Mouse (Mus musculus): ENCODE results near the gene Dkkl1. TPM values are rescaled to one million over a fixed set of nuclear protein-coding genes. Genes with fewer than 3 reads are reported as not detected.

Dkkl1 gene
- polyA plus RNA-seq, 1 experiment: 0.08 TPM

DNA sequence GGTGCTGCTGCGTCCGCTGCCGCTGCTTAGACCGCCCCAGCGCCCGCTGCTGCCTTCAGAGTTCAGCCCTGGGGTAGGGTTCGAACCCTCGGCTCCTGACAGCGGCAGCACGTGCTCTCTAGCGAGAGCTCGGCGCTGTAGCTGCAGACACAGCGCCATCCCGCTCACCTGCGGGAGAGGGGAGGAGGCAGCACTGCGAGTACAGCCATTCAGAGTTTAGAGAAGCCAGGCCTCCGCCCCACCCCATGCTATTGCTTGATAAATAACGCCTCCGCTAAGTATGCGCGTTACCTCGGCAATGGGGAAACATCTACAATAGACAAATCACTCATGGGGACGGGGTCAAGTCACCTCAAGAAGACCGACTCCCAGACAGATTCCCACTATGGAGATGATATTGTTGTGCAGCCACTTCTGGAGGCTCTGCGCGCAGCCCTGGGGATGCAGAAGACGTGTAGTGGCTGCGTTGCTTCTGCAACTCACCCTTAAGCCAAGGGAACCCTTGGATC, 22.4 kb upstream of the Dkkl1 start:
- no peak for TF ChIP-seq USF1 (IDR thresholded peaks at IDR 0.05; ENCODE audit: low read depth)
- no peak for TF ChIP-seq REST (IDR thresholded peaks at IDR 0.05; ENCODE audit: insufficient read depth, insufficient read length)
- no peak for TF ChIP-seq TCF12 (IDR thresholded peaks at IDR 0.05; ENCODE audit: insufficient read depth, poor library complexity, severe bottlenecking)
- TF ChIP-seq MYOD1 (IDR thresholded peaks at IDR 0.05; ENCODE audit: control insufficient read depth in 1 of 3, insufficient read length in 2 of 3, low read depth in 2 of 3): no peak
- no peak for TF ChIP-seq MYOG (IDR thresholded peaks at IDR 0.05; ENCODE audit: control insufficient read depth in 1 of 3, insufficient read depth in 1 of 3, insufficient read length in 2 of 3, low read depth in 2 of 3)
- TF ChIP-seq E2F4 (IDR thresholded peaks at IDR 0.05; ENCODE audit: insufficient read depth): no peak
- no peak for TF ChIP-seq POLR2A (IDR thresholded peaks at IDR 0.05; ENCODE audit: insufficient read length, low read depth)
- no peak overlapping the region for H3K4me3 ChIP-seq
- H3ac ChIP-seq (ENCODE audit: control insufficient read depth, insufficient read length): no peak overlapping the region
- H3K79me2 ChIP-seq (ENCODE audit: control insufficient read depth, insufficient read depth): no peaks in the 10 kb centered on the region
- H3K36me3 ChIP-seq (ENCODE audit: control insufficient read depth, insufficient read depth): peaks cover 6% of the 10 kb centered on the region
- no peak overlapping the region for H3K4me2 ChIP-seq (ENCODE audit: low read depth)
- H3K27me3 ChIP-seq (ENCODE audit: control insufficient read depth, insufficient read depth, insufficient read length): no peaks in the 10 kb centered on the region

DNA sequence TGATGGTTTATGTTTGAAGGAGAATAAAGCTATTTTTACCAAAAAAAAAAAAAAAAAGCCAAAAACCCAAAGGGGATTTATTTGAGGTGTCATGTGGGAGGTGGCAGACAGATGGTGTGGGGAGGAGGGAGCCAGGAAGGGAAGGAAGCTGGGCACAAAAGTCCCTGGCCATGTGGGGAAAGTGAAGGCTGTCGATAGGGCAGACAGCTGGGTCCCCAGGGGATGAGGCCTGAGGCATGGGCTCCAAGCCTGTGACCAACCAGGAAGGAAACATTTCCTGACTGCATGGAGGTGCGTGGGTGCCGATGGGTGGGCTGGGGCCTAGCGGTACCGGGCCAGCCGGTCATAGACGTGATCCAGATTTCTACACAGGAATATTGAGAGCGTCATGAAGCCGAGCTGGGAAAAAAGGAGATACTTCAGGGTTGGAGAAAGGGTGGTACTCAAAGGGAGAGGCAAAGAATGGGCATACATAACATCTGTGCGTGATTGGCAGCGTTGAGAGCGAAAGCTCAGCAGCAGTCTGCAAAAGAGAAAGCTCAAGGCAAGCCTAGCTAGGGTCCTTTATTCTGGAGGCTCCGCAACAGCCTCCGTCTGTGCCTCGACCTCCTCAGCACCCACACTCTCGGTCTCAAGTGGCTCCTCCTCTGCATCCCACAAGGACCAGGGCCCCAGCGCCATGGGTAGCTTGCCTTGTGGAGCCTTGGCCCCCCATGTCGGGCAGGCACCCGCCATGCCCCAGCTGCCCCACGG, 21.8 kb upstream of the Dkkl1 start:
- Histone ChIP-seq H3ac (ENCODE audit: control insufficient read depth, insufficient read length) (no peak overlapping the region), H3K36me3 (ENCODE audit: control insufficient read depth, insufficient read depth) (peaks cover 7% of the 10 kb centered on the region), H3K4me2 (ENCODE audit: low read depth) (no peak overlapping the region), H3K79me2 (ENCODE audit: control insufficient read depth, insufficient read depth) (no peaks in the 10 kb centered on the region), H3K27me3 (ENCODE audit: control insufficient read depth, insufficient read depth, insufficient read length) (no peaks in the 10 kb centered on the region), H3K4me3 (no peak overlapping the region)
- peak in 1 of 3 experiments; percentile 3 for TF ChIP-seq MYOG (IDR thresholded peaks at IDR 0.05; ENCODE audit: control insufficient read depth in 1 of 3, insufficient read depth in 1 of 3, insufficient read length in 2 of 3, low read depth in 2 of 3)
- TF ChIP-seq MYOD1 (IDR thresholded peaks at IDR 0.05; ENCODE audit: control insufficient read depth in 1 of 3, insufficient read length in 2 of 3, low read depth in 2 of 3): peak in 1 of 3 experiments; percentile 5
- no peak for TF ChIP-seq REST (IDR thresholded peaks at IDR 0.05; ENCODE audit: insufficient read depth, insufficient read length)

DNA sequence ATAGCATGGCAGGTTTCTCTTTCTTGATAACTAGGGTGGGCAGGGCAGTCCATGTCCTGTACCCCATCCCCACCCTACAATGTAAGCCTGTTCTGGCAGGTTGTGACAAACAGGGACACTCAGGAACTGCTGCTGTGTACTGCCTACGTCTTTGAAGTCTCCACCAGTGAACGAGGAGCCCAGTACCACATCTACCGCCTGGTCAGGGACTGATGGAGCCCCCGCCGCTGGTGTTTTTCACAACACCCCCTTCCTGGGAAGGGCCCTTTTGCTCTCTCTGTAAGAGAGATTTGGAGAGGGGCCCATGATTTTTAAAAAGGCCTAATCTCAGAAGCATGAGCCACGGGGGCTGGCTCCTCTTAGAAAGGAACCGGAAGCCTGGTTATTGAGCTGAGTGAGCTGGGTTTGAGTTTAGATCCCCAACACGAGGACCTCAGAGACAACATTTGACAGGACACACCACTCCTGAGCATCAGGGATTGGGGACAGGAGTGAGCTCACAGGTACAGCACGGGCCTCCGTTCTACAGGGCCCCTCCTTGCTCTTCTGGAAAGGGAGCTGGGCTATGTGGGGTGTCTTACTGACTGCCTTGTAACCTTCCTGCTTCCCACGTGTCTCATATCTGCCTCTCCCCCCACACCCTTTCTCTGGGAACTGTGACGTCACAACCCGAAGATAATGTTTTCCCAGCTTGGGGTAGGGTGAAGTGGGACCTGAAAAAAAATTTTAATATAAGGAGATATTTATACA, 20.9 kb upstream of the Dkkl1 start:
- peaks cover 13% of the 10 kb centered on the region for H3K36me3 ChIP-seq (ENCODE audit: control insufficient read depth, insufficient read depth)
- TF ChIP-seq USF1 (IDR thresholded peaks at IDR 0.05; ENCODE audit: low read depth) (no peak), POLR2AphosphoS2 (IDR thresholded peaks at IDR 0.05; ENCODE audit: insufficient read length, low read depth) (no peak), REST (IDR thresholded peaks at IDR 0.05; ENCODE audit: insufficient read depth, insufficient read length) (no peak), TCF12 (IDR thresholded peaks at IDR 0.05; ENCODE audit: insufficient read depth, poor library complexity, severe bottlenecking) (no peak), E2F4 (IDR thresholded peaks at IDR 0.05; ENCODE audit: insufficient read depth) (no peak), SRF (IDR thresholded peaks at IDR 0.05; ENCODE audit: control insufficient read depth, insufficient read length, low read depth) (no peak), POLR2A (IDR thresholded peaks at IDR 0.05; ENCODE audit: insufficient read length, low read depth) (no peak), TCF3 (IDR thresholded peaks at IDR 0.05; ENCODE audit: insufficient read length, low read depth) (no peak), MAX (IDR thresholded peaks at IDR 0.05; ENCODE audit: low read depth) (no peak), MYOG (IDR thresholded peaks at IDR 0.05; ENCODE audit: control insufficient read depth in 1 of 3, insufficient read depth in 1 of 3, insufficient read length in 2 of 3, low read depth in 2 of 3) (no peak), MYOD1 (IDR thresholded peaks at IDR 0.05; ENCODE audit: control insufficient read depth in 1 of 3, insufficient read length in 2 of 3, low read depth in 2 of 3) (no peak), CEBPB (IDR thresholded peaks at IDR 0.05; ENCODE audit: insufficient read depth, poor library complexity, severe bottlenecking) (no peak)
- no peak overlapping the region for H3K4me2 ChIP-seq (ENCODE audit: low read depth)
- H3K79me2 ChIP-seq (ENCODE audit: control insufficient read depth, insufficient read depth): no peaks in the 10 kb centered on the region
- no peak overlapping the region for H3ac ChIP-seq (ENCODE audit: control insufficient read depth, insufficient read length)
- H3K27me3 ChIP-seq (ENCODE audit: control insufficient read depth, insufficient read depth, insufficient read length): no peaks in the 10 kb centered on the region
- H3K4me3 ChIP-seq: no peak overlapping the region

DNA sequence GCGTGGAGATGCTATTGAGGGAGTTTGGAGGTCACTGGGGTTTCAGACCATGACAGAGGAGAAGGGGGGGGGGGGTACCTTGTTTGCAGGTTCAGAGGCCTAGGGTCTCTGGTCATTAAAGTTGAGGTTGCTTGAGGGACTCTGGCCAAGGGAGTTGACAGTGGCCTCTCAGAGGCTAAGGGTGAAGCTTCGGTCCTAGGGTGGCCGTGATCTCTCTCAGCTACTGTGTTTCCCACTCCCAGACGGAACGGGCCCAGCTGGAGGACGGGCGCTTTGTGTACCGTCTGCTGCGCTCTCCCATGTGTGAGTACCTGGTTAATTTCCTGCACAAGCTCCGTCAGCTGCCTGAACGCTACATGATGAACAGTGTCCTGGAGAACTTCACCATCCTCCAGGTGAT, 20.0 kb upstream of the Dkkl1 start:
- Histone ChIP-seq H3K4me2 (ENCODE audit: low read depth) (no peak overlapping the region), H3ac (ENCODE audit: control insufficient read depth, insufficient read length) (no peak overlapping the region), H3K36me3 (ENCODE audit: control insufficient read depth, insufficient read depth) (peaks cover 14% of the 10 kb centered on the region), H3K79me2 (ENCODE audit: control insufficient read depth, insufficient read depth) (no peaks in the 10 kb centered on the region), H3K4me3 (no peak overlapping the region), H3K27me3 (ENCODE audit: control insufficient read depth, insufficient read depth, insufficient read length) (no peaks in the 10 kb centered on the region)
- TF ChIP-seq SRF (IDR thresholded peaks at IDR 0.05; ENCODE audit: control insufficient read depth, insufficient read length, low read depth) (no peak), TCF12 (IDR thresholded peaks at IDR 0.05; ENCODE audit: insufficient read depth, poor library complexity, severe bottlenecking) (no peak), POLR2A (IDR thresholded peaks at IDR 0.05; ENCODE audit: insufficient read length, low read depth) (no peak), CEBPB (IDR thresholded peaks at IDR 0.05; ENCODE audit: insufficient read depth, poor library complexity, severe bottlenecking) (no peak), E2F4 (IDR thresholded peaks at IDR 0.05; ENCODE audit: insufficient read depth) (no peak), POLR2AphosphoS2 (IDR thresholded peaks at IDR 0.05; ENCODE audit: insufficient read length, low read depth) (no peak), TCF3 (IDR thresholded peaks at IDR 0.05; ENCODE audit: insufficient read length, low read depth) (no peak), REST (IDR thresholded peaks at IDR 0.05; ENCODE audit: insufficient read depth, insufficient read length) (no peak), USF1 (IDR thresholded peaks at IDR 0.05; ENCODE audit: low read depth) (no peak), MAX (IDR thresholded peaks at IDR 0.05; ENCODE audit: low read depth) (no peak), MYOD1 (IDR thresholded peaks at IDR 0.05; ENCODE audit: control insufficient read depth in 1 of 3, insufficient read length in 2 of 3, low read depth in 2 of 3) (no peak), MYOG (IDR thresholded peaks at IDR 0.05; ENCODE audit: control insufficient read depth in 1 of 3, insufficient read depth in 1 of 3, insufficient read length in 2 of 3, low read depth in 2 of 3) (no peak)
